Mouse (Mus musculus) hindbrain, embryonic 16.5 days (tissue): ENCODE data around the gene Mgst2. TPM values are rescaled to one million over a fixed set of nuclear protein-coding genes. Genes with fewer than 3 reads are reported as not detected.

Experiments
- ATAC-seq: fragments of 200-750 bp; cut with Nextera tagmentation; 2 replicates; pipeline ENCODE4 v1.8.0; 2017; ENCODE audit warnings: moderate TSS enrichment, moderate library complexity
- H3K27ac ChIP-seq: fragments of 300-500 bp; sonication (generic); 2 replicates; pipeline ENCODE4 v1.5.1; 2014; ENCODE audit warnings: low read depth, mild to moderate bottlenecking, control low read depth, low read length, moderate library complexity
- H3K27me3 ChIP-seq: fragments of 300-500 bp; sonication (generic); replicated peaks from 2 replicates; pipeline ENCODE4 v1.6.1; 2014; ENCODE audit warnings: low read length; ENCODE audit not compliant: control insufficient read depth, insufficient read depth
- H3K36me3 ChIP-seq: fragments of 300-500 bp; sonication (generic); 2 replicates; pipeline ENCODE4 v1.6.1; 2014; ENCODE audit warnings: mild to moderate bottlenecking, low read length, moderate library complexity, mixed read lengths; ENCODE audit not compliant: control insufficient read depth, insufficient read depth
- H3K4me1 ChIP-seq: fragments of 300-500 bp; sonication (generic); 2 replicates; pipeline ENCODE4 v1.6.1; 2014; ENCODE audit warnings: low read depth, low read length; ENCODE audit not compliant: control insufficient read depth, insufficient read depth
- H3K4me2 ChIP-seq: fragments of 300-500 bp; sonication (generic); 2 replicates; pipeline ENCODE4 v1.6.1; 2014; ENCODE audit warnings: mild to moderate bottlenecking, low read length, control low read depth, moderate library complexity
- H3K4me3 ChIP-seq: fragments of 300-500 bp; sonication (generic); 2 replicates; pipeline ENCODE4 v1.5.1; 2014; ENCODE audit warnings: mild to moderate bottlenecking, low read length, control low read depth, moderate library complexity
- H3K9ac ChIP-seq: fragments of 300-500 bp; sonication (generic); 2 replicates; pipeline ENCODE4 v1.6.1; 2014; ENCODE audit warnings: low read depth, mild to moderate bottlenecking, control low read depth, low read length, moderate library complexity
- H3K9me3 ChIP-seq: fragments of 300-500 bp; sonication (generic); 2 replicates; pipeline ENCODE4 v1.6.1; 2014; ENCODE audit warnings: mild to moderate bottlenecking, low read length, moderate library complexity; ENCODE audit not compliant: control insufficient read depth
- WGBS: fragments of 180-500 bp; shearing (Covaris S2); extraction: QIAGEN DNeasy Blood & Tissue Kit; methylation state at CpG from one replicate; pipeline ENCODE4 v1.1.7; 2014; 5-methylcytosine and 5-hydroxymethylcytosine counted together
- polyA plus RNA-seq: library from polyadenylated mRNA; unstranded; fragments of >200 nt; fragmentation: Nextera tagmentation; extraction: Ambion mirVana; gene quantifications from 2 replicates; pipeline ENCODE4 v1.2.1, GENCODE M21; 2015

Mgst2 gene
- polyA plus RNA-seq, 1 experiment from 2014 or later, result 0.33 TPM

DNA sequence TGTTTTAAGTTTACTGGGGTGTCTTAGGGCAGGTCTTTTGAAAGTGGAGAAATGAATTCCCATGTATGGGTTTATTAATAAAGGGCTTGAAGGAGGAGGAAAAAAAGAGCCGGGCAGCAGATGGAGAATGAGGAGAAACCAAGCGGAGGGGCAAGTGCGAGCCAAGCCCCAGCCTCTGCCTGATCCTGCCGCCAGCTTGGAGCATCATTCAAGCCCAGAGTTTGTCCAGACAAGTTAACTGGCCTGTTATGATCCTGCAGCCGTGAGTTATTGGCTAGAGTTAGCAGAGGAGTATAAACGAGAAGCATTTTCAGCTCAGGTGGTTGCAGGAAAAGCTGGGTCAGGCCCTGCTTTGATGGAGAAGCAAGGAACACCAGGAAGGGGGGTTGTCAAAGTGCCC, 26.2 kb downstream of the Mgst2 start:
- Histone ChIP-seq H3K4me2 (no peak overlapping the region), H3K4me1 (no peaks in the 10 kb centered on the region), H3K9me3 (no peaks in the 10 kb centered on the region), H3K9ac (no peak overlapping the region), H3K36me3 (peaks cover 7% of the 10 kb centered on the region), H3K4me3 (no peak overlapping the region), H3K27ac (no peak overlapping the region), H3K27me3 (no peaks in the 10 kb centered on the region)
- no peak for ATAC-seq
- WGBS, result 89% methylated on average over 6 of the region's 6 CpGs

DNA sequence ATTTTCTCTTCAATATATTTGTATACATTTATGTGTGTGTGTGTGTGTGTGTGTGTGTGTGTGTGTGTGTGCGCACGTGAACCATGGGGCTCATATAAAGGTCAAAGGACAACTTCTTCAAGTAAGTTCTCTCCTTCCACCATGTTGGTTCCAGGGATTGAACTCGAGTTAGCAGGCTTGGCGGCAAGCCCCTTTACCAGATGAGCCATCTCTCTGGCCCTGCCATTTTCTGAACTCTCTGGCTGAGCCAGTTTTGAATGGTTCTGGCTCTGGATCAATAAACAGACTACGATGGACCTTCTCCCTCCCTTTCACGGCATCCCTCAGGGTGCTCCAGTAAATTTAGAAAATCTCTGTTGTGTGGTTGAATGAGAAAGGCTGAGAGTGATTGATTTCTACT, 26.6 kb downstream of the Mgst2 start:
- no peaks in the 10 kb centered on the region for H3K4me1 ChIP-seq
- no peaks in the 10 kb centered on the region for H3K9me3 ChIP-seq
- H3K27ac ChIP-seq, result no peak overlapping the region
- H3K9ac ChIP-seq, result no peak overlapping the region
- no peak overlapping the region for H3K4me3 ChIP-seq
- H3K27me3 ChIP-seq, result no peaks in the 10 kb centered on the region
- no peak overlapping the region for H3K4me2 ChIP-seq
- 69% methylated on average over 6 of the region's 6 CpGs for WGBS
- peaks cover 7% of the 10 kb centered on the region for H3K36me3 ChIP-seq
- no peak for ATAC-seq

DNA sequence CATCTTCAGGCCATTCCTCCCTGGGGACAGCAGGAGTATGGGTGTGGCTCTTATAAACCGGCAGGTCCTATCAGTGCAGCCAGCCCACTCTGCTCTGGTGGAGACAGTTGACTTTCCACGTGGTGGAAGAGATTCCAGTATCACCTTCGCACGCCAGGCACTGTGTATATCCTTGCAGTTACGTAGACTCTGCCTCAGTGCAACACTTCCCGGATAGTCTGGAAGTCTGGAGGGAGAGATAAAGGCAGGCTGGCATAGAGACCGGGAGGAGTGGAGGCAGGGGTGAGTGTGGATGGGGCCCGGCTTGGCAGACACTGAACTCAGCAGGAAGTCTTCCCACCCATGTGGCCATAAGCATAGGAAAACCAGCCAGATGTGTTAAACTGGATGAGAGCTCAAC, 28.6 kb downstream of the Mgst2 start:
- no peaks in the 10 kb centered on the region for H3K4me1 ChIP-seq
- H3K27ac ChIP-seq, result no peak overlapping the region
- no peak overlapping the region for H3K4me3 ChIP-seq
- no peaks in the 10 kb centered on the region for H3K27me3 ChIP-seq
- peaks cover 7% of the 10 kb centered on the region for H3K36me3 ChIP-seq
- ATAC-seq, result no peak
- H3K9me3 ChIP-seq, result no peaks in the 10 kb centered on the region
- H3K4me2 ChIP-seq, result no peak overlapping the region
- 88% methylated on average over 8 of the region's 8 CpGs for WGBS
- H3K9ac ChIP-seq, result no peak overlapping the region

DNA sequence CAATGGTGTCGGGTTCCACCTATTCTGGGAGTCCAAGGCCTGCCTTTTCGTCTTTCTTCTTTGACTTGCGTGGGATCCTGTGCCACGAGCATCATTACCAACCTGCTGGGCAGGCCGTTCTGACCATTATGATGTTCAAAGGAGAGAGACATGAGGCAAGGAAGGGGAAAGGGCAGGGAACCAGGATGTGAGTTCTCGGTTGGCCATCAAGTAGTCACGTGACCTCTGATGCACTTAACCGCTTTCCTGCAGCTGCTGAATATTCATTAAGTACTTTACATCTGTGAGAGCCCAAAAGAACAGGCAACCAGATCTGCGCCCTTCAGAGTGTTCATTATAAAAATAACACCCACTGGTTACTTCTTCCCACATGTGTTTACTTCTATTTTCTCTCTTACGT, 33.0 kb downstream of the Mgst2 start:
- WGBS, result 81% methylated on average over 10 of the region's 10 CpGs
- Histone ChIP-seq H3K4me3 (no peak overlapping the region), H3K4me2 (no peak overlapping the region), H3K27ac (no peak overlapping the region), H3K4me1 (no peaks in the 10 kb centered on the region), H3K9me3 (no peaks in the 10 kb centered on the region), H3K9ac (no peak overlapping the region), H3K36me3 (peaks cover 7% of the 10 kb centered on the region), H3K27me3 (no peaks in the 10 kb centered on the region)
- ATAC-seq, result no peak

DNA sequence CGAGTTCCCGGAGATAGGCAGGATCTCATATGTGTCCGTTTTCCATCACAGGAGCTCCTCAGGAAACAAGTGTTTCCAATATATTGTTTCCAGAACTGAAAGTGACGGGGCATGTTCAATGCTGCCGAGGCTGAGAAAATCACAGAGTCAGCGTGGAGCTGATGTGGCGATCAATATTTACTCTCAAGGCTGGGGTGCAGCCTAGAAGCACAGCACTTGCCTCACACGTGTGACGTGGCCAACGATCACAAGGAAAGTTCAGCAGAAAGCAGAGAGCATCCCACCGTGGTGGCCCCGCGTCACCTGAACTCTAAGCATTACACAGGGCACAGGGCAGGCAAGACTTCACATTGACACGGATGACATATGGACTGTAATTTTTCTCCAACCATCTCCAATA, 34.4 kb downstream of the Mgst2 start:
- no peaks in the 10 kb centered on the region for H3K9me3 ChIP-seq
- no peak for ATAC-seq
- H3K4me3 ChIP-seq, result no peak overlapping the region
- WGBS, result 88% methylated on average over 14 of the region's 14 CpGs
- H3K4me2 ChIP-seq, result no peak overlapping the region
- no peak overlapping the region for H3K9ac ChIP-seq
- no peaks in the 10 kb centered on the region for H3K4me1 ChIP-seq
- no peaks in the 10 kb centered on the region for H3K27me3 ChIP-seq
- peaks cover 7% of the 10 kb centered on the region for H3K36me3 ChIP-seq
- no peak overlapping the region for H3K27ac ChIP-seq

DNA sequence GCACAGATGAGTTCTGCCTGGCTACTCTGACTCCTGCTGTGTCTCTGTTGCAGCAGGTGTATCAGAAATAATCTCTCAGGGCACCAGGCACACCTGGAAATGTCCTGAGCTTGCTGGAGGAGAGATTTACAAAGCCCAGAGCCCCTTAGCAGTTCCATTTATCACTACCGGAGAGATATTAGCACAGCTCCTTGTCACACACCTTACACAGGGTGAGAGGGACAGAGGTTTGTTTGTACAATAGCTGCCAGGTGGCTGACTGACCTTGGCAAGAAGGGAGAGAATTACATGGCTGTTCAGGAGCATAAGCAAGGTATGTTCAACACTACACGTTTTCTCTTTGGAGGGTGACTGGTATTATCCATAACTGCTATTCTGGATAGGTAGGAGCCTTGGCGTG, 35.6 kb downstream of the Mgst2 start:
- H3K36me3 ChIP-seq, result no peaks in the 10 kb centered on the region
- H3K9ac ChIP-seq, result no peak overlapping the region
- H3K9me3 ChIP-seq, result no peaks in the 10 kb centered on the region
- H3K27ac ChIP-seq, result no peak overlapping the region
- H3K27me3 ChIP-seq, result no peaks in the 10 kb centered on the region
- 87% methylated on average over 3 of the region's 3 CpGs for WGBS
- H3K4me2 ChIP-seq, result no peak overlapping the region
- H3K4me1 ChIP-seq, result peaks cover 10% of the 10 kb centered on the region
- no peak for ATAC-seq
- no peak overlapping the region for H3K4me3 ChIP-seq

DNA sequence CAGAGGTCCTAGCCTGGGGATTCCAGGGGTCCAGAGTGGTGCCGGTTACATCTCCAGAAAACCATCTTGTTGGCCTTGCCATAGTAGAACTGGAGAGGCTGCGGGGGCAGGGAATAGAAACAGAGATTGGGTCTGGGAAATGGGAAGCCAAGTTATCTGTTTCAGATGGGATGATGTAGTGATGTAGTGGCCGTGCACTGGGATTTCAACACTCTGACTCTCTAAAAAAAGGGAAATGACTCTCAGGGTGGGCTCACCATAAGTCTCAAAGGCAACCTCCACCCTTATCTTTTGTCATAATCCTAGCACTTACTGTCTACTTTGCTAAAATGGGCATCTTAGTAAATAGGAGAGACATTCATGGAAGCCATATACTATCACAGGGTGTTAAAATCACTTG, 37.8 kb downstream of the Mgst2 start:
- WGBS, result 94% methylated on average over 3 of the region's 3 CpGs
- no peak overlapping the region for H3K27ac ChIP-seq
- no peak overlapping the region for H3K4me3 ChIP-seq
- no peak overlapping the region for H3K4me2 ChIP-seq
- H3K9me3 ChIP-seq, result no peaks in the 10 kb centered on the region
- no peaks in the 10 kb centered on the region for H3K27me3 ChIP-seq
- H3K36me3 ChIP-seq, result no peaks in the 10 kb centered on the region
- ATAC-seq, result no peak
- no peak overlapping the region for H3K9ac ChIP-seq
- H3K4me1 ChIP-seq, result peaks cover 28% of the 10 kb centered on the region

DNA sequence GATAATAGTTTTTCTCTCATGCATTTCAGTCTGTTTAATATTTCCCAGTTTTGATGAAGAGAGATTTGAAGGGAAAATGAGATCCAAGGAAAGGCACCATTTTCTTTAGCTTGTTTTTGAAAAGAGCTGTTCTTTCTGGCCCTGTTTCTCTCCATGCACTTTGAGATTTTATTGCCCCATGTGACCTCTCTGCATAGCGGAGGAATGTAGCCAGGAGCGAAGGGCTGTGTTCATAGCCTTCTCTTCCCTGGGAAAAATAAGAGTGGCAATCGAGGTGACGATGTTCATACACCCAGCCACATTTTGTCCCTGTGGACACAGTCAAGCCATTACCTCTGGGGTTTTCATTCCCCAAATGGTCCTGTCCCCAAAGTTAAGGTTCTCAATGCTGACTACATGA, 40.0 kb downstream of the Mgst2 start:
- Histone ChIP-seq H3K9ac (no peak overlapping the region; the same call in 1 of the 2 replicates), H3K4me3 (no peak overlapping the region), H3K4me2 (peak overlapping the region; percentile 80), H3K27me3 (no peaks in the 10 kb centered on the region), H3K27ac (peak overlapping the region; percentile 90), H3K36me3 (no peaks in the 10 kb centered on the region), H3K4me1 (peaks cover 31% of the 10 kb centered on the region), H3K9me3 (no peaks in the 10 kb centered on the region)
- ATAC-seq, result no peak
- 64% methylated on average over 4 of the region's 4 CpGs for WGBS

DNA sequence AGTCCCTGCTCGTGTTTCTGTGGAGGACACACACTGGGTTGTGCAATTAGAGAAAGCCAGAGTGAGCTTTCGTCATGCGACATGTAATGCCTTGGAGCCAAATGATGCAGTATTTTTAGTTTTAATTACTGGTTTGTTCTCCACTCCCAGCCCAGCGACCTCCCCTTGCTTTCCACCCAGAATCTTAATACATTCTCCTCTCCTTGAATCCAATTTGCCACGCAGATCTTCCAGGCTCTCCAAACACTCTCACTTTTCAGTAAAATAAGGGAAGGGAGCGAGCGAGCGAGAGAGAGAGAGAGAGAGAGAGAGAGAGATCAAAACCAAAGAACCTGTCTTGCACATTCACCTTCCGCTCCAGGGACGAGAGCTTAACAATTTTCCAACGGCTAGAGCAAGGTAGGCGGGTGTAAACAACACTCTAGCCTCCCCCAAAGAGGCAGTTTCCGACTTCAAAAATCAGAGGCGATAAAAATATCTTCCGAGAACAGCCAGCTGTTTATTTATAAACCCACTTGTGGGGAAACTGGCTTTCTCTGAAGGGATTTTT, 40.6 kb downstream of the Mgst2 start:
- 13% methylated on average over 15 of the region's 15 CpGs for WGBS
- Histone ChIP-seq H3K4me1 (peaks cover 31% of the 10 kb centered on the region), H3K4me2 (peak overlapping the region; percentile 80), H3K27me3 (no peaks in the 10 kb centered on the region), H3K4me3 (peak overlapping the region; percentile 42), H3K27ac (peak overlapping the region; percentile 90), H3K9me3 (no peaks in the 10 kb centered on the region), H3K36me3 (no peaks in the 10 kb centered on the region), H3K9ac (peak overlapping the region; percentile 66)
- ATAC-seq, result no peak

DNA sequence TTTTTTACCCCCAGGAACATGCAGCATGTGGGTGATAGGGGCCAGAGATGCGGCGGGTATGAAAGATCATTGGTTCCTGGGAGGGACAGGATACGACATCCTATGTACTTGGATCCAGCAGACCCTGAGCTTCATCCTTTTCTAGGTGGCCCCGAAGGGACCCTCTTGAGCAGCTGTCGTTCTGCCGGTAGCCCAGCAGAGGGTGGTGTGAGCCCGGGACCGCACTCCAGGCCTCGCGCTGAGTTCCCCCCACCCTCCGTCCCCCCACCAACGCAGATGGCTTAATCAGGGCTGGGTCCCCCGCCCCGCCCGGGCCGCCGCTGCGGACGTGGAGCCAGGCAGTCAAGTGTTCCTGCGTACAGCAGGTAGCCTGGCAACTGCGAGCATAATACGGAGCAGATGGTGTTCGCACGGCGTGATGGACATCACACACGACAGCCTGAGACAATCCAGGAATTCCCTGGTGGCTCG, 41.2 kb downstream of the Mgst2 start:
- ATAC-seq, result peak; percentile 95
- WGBS, result 2% methylated on average over 27 of the region's 27 CpGs

More for the DNA sequence above, 41.2 kb downstream of the Mgst2 start:
- peak overlapping the region; percentile 42 for H3K4me3 ChIP-seq
- H3K9ac ChIP-seq, result peak overlapping the region; percentile 66
- H3K27me3 ChIP-seq, result no peaks in the 10 kb centered on the region
- H3K4me1 ChIP-seq, result peaks cover 31% of the 10 kb centered on the region
- peak overlapping the region; percentile 80 for H3K4me2 ChIP-seq
- no peaks in the 10 kb centered on the region for H3K9me3 ChIP-seq
- peak overlapping the region; percentile 90 for H3K27ac ChIP-seq
- no peaks in the 10 kb centered on the region for H3K36me3 ChIP-seq
